Mouse (Mus musculus) E14TG2a.4 (cell line): ENCODE measurements at regions not wholly inside any gene's neighbourhood (a gene's known extent, or its start where the extent isn't known, plus 50 kb on each side); places are given as distances from the start of the nearest gene placed in this dataset.

ENCODE experiments used
- CTCF ChIP-seq: conservative IDR thresholded peaks from 2 replicates; pipeline ENCODE4 v1.5.1; 2014; ENCODE audit warnings: low read length
- POU5F1 ChIP-seq: IDR thresholded peaks from 2 replicates; pipeline ENCODE4 v1.6.1; 2014; ENCODE audit warnings: low read length, borderline replicate concordance

- TF ChIP-seq CTCF (no peak), POU5F1 (no peak)
Measured at GRCm38 (mm10) chr2:169037519-169037918, 82.1 kb upstream of the Zfp64 start.
